Mouse (Mus musculus): ENCODE measurements around the gene Eda. TPM values are rescaled to one million over a fixed set of nuclear protein-coding genes. Genes with fewer than 3 reads are reported as not detected.
"Not testable (repeated sequence)": the region's sequence is repeated elsewhere in the genome, so short reads cannot be mapped to it uniquely, and the experiment has no call there.

Eda gene
- total RNA-seq, 2 experiments from 2014 or later: 2.0 to 2.2 TPM

DNA sequence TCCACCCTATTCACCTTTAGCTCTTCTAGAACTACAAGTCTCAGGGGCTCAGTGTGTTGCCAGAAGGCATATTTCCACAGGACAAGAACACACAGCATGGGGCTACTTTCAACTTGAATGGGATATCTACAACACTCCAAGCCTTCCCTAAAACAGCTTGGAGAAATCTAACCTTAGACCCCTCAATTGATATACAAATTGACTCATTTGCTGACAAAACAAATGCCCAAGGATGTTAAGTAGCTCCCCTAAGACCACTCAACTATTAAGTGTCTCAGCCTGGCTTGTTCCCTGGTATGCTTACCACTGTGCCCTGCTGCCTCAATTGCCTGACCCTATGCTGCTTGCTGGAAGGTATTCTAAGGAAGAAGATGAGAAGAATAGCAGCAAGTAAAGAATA lies 425.5 kb downstream of the Eda start:
- intact Hi-C loops (cut with DNase I): no loop called here

DNA sequence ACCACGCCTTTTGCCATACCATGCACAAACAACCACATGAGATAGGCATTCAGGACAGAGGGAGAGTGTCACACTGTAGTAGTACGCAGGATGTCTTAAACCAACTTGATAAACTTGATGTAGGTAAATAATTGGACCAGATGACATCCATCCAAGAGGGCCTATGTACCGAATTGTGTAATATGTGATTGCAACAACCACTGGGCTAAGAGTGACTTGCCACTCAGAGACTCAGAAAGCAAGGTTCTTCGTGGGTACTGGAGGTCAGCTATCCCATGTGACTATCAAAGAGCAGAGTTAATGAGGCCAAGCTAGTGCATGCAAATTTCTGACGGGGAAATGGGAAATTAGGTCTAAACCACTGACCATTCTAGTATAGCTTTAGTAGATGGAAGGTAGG lies 426.3 kb downstream of the Eda start:
- intact Hi-C loops (cut with DNase I): no loop called here
- no peak for DNase-seq (ENCODE audit: low spot score)

More for the DNA sequence above, 425.5 kb downstream of the Eda start:
- DNase-seq (ENCODE audit: low spot score): no peak

DNA sequence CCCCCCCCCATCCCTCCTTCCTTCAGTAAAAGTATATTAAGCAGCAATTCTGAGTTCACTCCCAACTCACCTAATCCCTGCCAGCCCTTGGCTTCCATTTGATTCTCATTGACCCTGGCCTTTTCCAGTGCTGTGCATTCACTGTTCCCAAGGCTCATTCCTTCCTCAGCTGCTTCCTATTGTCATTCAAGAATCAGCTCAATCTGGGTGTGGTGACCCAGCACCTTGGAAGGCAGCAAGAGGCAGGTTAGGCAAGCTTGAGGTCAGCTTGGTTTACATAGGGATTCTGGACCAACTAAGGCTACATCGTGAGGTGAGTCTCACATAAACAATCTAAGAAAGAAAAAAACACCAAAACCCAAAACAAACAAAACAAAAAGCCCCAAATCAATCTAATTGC lies 433.8 kb downstream of the Eda start:
- intact Hi-C loops (cut with DNase I): no loop called here
- no peak for DNase-seq (ENCODE audit: low spot score)

DNA sequence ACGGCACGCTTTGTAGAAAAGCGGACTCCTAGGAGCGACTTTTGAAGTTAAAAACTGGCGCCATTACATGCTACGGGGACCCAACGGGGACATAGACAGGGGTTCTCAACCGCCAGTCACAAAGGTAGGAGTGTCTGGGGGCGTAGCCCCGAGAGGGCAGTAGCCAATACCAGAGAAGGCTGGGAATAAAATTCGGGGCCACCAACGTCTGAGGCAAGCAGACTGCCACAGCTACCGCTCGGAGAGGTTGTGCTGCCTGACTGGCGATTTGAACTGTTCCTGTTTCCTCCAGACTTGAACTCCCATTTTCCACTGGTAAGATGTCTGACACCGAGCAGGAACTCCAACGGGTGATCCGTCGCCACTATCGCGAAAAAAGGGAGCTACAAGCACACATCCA lies 453.3 kb downstream of the Eda start, which contains the start of gene Otud6a:
Gene Otud6a (plus strand): TSS at position 321 of the 400 bp plus-strand sequence.
- no peak for DNase-seq (ENCODE audit: low spot score)
- intact Hi-C loops (cut with DNase I): no loop called here

DNA sequence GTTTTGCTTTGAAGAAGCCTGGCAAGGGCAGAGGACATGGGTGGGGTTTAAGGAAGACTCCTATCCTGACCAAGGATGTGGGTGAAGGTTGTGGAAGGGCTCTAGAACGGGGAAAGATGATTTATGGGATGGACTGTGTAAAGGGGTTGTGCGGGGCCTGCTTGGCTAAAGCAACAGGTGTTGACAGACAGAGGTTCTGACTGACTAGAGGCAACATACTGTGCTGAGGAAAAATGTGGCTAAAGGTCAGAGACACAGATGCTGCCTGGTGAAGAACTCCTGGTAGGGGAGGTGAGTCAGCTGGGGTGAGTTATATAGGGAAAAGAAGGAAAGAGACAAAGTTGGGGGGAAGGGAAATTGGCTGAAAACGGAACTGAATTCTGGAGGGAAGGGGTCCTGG lies 456.9 kb downstream of the Eda start:
- intact Hi-C loops (cut with DNase I): no loop called here
- DNase-seq (ENCODE audit: low spot score): no peak

DNA sequence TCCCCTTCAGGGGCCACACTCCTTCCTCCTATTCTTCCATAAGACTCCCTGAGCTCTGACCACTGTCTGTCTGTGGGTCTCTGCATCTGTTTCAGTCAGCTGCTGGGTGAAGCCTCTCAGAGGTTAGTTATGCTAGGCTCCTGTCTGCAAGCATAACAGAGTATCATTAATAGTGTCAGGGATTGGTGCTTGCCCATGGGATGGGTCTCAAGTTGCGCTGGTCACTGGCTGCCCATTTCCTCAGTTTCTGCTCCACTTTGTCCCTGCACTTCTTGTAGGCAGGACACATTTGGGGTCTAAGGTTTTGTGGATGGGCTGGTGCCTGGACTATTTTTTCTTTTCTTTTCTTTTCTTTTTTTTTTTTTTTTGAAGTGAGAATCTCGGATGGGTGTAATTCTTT lies 467.2 kb downstream of the Eda start, which contains the start of gene Awat2:
Gene Awat2 (minus strand): TSS at position 101 of the 400 bp plus-strand sequence.
- DNase-seq (ENCODE audit: low spot score); intact Hi-C loops (cut with DNase I): not testable (repeated sequence)

DNA sequence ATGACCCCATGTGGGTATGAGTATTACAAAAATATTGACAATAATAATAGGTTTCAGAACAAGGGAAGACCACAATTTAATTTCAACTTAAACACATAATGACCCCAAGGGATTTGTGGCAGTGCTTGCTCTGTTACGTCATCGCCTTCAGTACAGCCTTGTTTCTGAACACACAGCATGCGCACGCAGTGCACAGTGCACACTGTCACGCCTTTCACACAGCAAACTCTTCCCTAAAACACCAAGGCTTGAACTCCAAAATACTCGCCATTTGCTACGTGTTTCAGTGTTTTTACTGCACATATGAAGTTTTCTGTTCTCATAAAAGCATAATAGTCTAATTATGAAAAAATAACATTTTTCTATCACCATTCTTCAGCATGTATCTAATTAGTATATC lies 468.1 kb downstream of the Eda start:
- no peak for DNase-seq (ENCODE audit: low spot score)
- intact Hi-C loops (cut with DNase I): no loop called here

Small RNA genes lying within 50 kb of the gene (microRNA-seq; reads per million reads assigned to microRNA genes)
- 2,986 reads per million, percentile 89 among the genes with 10 or more reads in this experiment for gene Mir676

Other genes starting within 250 kb of the Eda start
- gene Tmem28, start 154.6 kb upstream of the Eda start, total RNA-seq (2021): not detected

Measured in heart, postnatal 25 days (tissue).